Mouse (Mus musculus) central nervous system, embryonic 11.5 days (tissue): ENCODE results near the gene Vmn2r48. TPM values are rescaled to one million over a fixed set of nuclear protein-coding genes. Genes with fewer than 3 reads are reported as not detected.

Experiments
- polyA plus RNA-seq: library from polyadenylated mRNA; depleted of rRNA; stranded (reverse); fragments of >200 nt; gene quantifications from 2 replicates; pipeline ENCODE4 v1.2.3, GENCODE M21; 2012; rRNA removed

Vmn2r48 gene
- not detected in 2 replicates for polyA plus RNA-seq

DNA sequence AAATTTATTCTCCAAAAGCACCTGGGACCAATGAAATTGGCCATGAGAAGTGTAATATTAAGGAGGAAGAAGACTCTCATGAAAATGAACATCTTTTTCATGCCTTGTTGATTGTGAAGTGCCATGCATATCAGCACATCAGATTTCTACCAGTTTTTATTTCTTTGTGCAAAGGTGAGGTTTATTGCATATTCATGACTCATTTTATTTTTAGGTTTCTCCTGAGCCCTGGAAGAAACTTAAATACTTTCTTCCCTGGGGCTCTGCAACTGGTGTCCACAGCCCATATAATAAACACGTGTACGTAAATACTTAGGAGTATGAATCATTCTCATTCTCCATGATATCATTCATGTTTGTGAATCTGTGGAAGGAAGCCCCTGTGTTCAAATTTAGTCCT is at the start of gene Vmn2r48:
Gene Vmn2r48, minus strand, starts transcription at position 101 of the 400 bp plus-strand sequence.

DNA sequence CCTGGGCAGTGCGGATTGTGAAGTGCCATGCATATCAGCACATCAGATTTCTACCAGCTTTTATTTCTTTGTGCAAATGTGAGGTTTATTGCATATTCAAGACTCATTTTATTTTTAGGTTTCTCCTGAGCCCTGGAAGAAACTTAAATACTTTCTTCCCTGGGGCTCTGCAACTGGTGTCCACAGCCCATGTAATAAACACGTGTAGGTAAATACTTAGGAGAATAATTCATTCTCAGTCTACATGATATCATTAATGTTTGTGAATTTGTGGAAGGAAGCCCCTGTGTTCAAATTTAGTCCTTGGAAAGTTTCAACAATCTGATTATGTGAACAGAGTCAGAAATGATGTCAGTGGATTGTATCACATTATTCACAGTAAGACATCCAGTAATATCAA is 38.8 kb upstream of the Vmn2r48 start, which contains the start of gene Vmn2r49:
Gene Vmn2r49, minus strand, starts transcription at position 101 of the 400 bp plus-strand sequence.

Other genes starting within 250 kb of the Vmn2r48 start
- not detected in 2 replicates for gene Vmn2r46, start 183.0 kb downstream of the Vmn2r48 start, polyA plus RNA-seq
- gene Vmn2r47, start 112.3 kb downstream of the Vmn2r48 start, polyA plus RNA-seq = not detected in 2 replicates
- not detected in 2 replicates for gene Vmn2r49, start 38.7 kb upstream of the Vmn2r48 start, polyA plus RNA-seq
- not detected in 2 replicates for gene Vmn2r50, start 99.7 kb upstream of the Vmn2r48 start, polyA plus RNA-seq
- not detected in 2 replicates for gene Vmn2r51, start 152.2 kb upstream of the Vmn2r48 start, polyA plus RNA-seq
- not detected in 2 replicates for gene Vmn2r52, start 223.0 kb upstream of the Vmn2r48 start, polyA plus RNA-seq